Mouse (Mus musculus) mesoderm, embryonic 11.5 days (tissue): Measurements from ENCODE around the gene Acot11.
A peak's percentile ranks its signal among the peaks of the same experiment; 100 is the strongest.
"Not testable (repeated sequence)": the region's sequence is repeated elsewhere in the genome, so short reads cannot be mapped to it uniquely, and the experiment has no call there.

Source experiments
- DNase-seq: peaks from one replicate; pipeline ENCODE4 v3.0.0-alpha.2; 2012; ENCODE audit warnings: low read depth, low spot score

The Acot11 gene

DNA sequence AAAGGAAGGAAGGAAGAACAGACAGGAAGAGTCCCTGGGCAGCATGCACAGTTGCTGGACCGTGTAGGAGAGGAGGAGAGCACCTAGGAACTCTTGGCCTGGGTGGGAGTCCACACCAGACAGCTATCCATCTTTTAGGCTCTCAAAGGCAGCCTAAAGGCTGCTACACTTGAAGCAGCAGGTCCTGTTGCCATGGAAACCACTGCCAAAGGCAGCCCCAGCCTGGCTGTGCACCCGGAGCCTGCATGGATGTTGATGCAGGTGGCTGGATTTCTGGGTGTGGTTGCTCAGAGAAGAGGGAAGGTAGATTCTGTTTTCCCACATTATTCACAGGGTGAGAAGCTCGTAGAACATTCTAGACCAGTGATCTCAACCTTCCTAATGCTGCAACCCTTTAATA is 27.8 kb downstream of the Acot11 start:
- DNase-seq = peak; percentile 84

DNA sequence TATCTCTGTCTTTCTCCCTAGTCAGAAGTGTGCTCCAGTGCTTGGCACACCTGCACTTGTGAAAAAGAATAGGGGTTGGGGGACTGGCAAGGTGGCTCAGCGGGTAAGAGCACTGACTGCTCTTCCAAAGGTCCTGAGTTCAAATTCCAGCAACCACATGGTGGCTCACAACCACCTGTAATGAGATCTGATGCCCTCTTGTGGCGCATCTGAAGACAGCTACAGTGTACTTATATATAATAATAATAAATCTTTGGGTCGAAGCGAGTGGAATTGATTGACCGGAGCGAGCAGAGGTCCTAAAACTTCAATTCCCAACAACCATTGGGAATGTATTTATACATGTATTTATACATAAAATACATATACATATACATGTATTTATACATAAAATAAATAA is 29.0 kb downstream of the Acot11 start:
- DNase-seq = not testable (repeated sequence)

DNA sequence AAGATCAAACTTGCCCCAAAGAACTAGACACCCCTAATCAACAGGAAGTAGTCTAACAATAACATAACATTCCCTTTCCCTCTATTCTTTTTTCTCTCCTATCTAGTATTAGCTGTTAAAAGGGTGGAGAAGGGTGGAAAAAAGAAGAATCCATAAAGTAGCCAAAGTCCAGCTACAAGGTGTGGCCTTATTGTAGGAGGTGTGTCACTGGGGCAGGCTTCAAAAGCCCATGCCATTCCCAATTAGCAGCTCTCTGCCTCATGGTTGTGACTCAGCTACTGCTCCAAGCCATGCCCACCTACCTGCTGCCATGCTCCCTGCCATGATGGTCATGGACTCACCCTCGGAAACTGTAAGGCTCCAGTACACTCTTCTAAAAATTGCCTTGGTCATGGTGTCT is 32.2 kb downstream of the Acot11 start:
- no peak for DNase-seq

DNA sequence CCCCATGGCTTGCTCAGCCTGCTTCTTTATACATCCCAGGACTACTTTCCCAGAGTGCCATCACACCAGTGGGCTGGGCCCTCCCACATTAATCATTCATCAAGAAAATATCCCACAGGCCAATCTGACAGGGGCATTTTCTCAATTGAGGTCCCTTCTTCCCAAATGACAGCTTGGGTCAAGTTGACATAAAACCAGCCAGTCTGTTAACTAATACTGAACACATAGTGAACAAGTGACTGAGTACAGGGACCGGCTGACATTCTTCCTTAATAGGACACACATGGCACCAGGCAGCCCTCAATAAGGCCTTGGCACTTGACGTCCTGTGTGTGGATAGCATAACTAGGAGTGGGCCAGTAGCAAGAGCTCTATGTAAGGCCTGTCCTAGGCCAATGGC is 35.5 kb downstream of the Acot11 start:
- no peak for DNase-seq

DNA sequence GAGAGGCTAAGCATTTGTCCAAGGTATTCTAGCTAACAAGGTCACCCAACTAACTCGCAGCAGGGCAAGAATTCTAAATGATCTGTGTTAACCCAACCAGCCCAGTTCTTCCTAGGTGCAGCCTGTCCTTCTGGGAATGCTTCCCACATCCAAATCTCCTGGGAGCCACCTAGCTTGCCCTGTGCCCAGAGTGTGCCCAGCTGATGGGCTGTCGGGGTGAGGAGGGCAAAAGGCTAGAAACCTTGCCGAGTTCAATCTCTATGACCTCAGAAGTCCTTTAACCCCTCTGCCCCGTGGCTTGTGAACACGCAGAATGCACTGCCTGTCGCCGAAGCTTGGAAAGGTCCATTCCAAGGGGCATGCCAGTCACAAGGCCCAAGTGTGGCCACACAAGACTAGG is 40.6 kb downstream of the Acot11 start:
- DNase-seq = no peak

DNA sequence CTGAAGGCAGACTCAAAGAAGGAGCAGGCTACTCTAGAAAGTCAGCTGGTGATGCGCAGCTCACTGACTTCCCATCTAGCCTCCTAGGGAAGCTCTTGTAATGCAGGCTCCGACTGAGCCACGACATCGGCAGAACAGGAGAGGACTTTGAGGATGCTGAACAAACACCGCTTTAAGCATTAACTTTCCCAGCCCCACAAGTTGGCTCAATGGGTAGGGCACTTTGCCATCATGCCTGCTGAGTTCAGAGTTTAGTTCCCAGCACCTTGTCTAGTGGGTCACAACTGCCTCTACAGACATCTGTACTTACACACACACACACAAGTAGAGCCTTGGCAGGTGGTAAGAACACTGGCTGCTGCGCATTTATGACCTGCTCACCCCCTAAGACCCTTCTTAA is 53.1 kb downstream of the Acot11 start:
- no peak for DNase-seq

DNA sequence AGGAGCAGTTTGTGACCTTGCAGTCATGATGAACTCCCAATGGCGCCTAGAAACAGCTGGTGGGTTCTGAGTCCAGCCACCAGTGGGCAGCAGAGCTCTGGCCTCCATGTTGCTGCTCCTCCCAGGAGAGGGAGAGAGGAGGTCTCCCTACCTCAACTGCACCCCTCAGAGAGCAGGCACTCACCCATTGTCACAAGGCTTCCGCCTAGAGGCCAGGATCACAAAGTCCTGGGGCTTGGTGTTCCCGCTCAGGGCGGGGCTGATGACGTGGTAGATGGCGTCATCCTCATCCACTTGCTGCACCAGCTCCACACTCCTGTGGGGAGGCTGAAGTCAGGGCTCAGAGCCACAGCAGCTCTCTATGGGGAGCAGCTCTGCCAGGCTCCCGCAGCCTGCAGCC is 55.1 kb downstream of the Acot11 start:
- peak; percentile 88 for DNase-seq

DNA sequence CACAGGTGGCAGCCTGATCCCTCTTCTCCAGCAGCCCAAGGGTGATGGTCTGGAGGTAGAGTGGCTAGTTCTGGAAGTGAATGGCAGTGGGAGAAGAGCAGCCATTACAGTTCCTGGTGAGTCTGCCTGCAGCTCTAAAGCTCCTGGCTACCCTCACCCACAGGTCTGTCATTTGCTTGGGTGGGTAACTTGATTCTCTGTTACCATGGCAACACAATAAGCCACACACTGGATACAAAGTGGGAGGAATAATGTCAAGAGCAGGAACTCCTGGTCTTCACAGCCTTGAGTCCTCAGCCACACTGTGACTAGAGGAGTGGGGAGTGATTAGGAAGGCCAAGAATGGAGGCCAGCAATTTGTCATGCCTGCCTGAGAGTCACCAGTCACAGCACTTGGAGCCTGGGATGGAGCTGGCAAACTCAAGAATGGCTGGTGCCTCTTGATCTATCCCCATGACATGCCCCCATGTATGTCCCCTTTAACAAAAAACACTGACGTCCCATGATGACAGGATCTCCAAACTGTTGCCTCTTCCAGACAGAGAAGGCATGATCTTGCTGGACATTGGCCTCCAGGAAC is 57.7 kb downstream of the Acot11 start:
- peak; percentile 18 for DNase-seq

DNA sequence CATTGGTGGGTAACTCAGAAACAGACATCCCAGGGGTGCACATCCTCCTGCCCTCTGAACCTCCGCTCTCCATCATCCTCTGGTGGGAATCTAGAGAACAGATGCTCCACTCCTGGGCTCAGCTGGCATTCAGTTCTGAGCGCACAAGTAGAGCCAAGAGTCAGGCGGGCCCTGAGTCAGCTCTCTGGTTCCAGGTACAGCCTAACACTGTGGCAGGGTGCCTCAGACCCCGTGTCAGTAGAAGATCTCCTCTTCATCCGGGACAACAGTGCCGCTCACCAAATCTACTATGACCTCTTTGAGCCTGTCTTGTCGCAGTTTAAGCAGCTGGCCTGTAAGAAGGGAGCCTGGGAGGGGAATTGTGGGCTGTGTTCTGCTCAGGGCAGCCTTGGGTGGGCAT is 58.9 kb downstream of the Acot11 start:
- DNase-seq = no peak

DNA sequence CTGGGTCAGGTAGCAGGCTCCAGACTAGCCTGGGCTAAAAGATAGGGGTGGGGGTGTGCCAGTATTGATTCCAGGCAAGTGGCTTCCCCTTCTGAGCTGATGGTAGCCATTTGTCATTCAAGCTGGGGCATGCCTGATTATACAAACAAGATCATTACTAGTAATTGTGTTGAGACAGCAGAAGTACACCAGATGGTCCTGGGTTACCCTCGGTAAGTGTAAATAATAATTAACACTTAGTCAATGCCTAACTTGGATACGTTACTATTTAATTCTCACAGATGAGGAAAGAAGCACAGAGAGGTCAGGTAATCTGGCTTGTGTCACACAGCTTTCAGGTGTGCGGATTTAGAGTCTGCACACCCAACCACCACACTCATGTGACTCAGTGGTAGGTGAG is 66.9 kb downstream of the Acot11 start:
- no peak for DNase-seq

DNA sequence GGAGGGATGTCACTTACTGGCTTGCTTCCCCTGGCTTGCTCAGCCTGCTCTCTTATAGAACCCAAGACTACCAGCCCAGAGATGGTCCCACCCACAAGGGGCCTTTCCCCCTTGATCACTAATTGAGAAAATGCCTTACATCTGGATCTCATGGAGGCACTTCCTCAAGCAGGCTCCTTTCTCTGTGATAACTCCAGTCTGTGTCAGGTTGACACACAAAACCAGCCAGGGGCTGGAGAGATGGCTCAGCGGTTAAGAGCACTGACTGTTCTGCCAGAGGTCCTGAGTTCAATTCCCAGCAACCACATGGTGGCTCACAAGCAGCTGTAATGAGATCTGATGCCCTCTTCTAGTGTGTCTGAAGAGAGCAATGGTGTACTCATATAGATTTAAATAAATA is 67.9 kb downstream of the Acot11 start:
- not testable (repeated sequence) for DNase-seq

DNA sequence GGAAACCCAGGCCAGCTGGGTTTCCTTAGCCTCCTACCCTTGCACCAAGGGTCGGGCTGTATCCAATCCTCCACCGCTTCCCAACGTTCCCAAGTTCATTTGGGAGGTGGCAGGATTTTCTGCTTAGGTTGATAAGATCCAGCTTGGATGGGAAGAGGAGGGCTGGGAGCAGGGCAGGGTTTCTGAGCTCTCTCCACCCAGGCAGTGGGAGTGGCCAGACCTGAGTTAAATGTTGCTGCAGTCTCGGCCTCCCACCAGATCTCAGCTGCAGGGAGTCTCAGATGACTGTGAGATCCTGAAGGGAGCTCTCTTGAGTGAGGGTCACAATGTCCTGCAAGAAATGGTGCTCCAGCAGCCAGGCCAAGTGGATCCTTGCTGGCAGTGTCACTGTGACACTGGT is 71.2 kb downstream of the Acot11 start, which contains the start of gene Fam151a:
Gene Fam151a, plus strand, starts transcription at position 254 of the 400 bp plus-strand sequence.
- DNase-seq = no peak

DNA sequence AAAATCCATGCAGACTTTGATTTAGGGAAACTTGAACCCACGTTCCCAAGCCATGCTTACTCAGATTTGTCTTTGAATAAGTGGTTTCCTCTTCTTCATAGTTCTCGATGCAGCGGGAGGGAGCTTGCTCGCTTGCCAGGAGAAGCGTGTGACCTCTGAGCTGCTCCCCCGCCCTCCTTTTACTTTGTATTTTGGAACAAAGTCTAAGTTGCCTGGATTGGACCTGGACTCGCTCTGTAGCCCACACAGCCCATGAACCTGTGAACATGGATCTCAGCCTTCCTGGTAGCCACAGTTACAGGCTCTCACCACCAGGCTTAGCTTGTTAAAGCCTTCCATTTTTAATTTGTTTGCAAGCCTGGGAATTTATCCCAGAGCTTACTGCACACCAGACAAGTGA is 74.0 kb downstream of the Acot11 start, which contains the start of gene Mroh7:
Gene Mroh7, minus strand, starts transcription at position 112 of the 400 bp plus-strand sequence.
- DNase-seq = no peak

DNA sequence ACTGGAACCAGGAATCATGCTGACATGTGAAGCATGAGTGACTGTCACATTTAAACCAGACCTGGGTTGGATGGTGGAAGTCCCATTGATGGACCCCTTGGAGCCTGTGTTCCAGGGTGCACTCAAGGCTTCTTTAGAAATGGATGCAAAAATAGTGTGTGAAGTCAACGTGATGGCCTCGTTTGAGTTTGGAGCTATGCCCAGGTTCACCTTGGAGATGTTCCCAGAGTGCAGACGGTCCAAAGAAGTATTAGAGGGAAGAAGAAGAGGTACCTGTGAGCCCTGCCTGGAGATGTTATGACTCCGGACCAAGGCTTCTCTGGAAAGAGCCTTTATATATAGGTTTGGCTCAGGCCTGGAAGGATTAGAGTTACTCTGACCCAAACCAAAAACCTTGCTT is 84.2 kb downstream of the Acot11 start:
- DNase-seq = no peak

DNA sequence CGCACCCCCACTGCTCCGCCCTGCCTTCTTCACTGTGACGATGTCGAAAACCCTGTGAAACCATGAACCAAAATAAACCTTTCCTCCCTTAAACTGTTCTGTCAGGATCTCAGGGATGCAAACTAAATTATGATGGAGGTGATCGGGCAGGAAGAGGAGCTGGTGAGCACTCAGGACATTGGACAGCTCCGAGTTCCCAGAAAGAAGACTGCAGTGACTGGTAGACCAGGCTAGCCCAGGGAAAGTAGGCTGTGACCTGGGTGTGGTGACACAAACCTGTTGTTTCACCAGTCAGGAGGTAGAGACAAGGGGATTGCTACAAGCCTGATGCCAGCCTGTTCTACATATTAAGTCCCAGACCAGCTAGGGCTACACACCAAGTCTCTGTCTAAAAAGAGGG is 91.2 kb downstream of the Acot11 start:
- no peak for DNase-seq

DNA sequence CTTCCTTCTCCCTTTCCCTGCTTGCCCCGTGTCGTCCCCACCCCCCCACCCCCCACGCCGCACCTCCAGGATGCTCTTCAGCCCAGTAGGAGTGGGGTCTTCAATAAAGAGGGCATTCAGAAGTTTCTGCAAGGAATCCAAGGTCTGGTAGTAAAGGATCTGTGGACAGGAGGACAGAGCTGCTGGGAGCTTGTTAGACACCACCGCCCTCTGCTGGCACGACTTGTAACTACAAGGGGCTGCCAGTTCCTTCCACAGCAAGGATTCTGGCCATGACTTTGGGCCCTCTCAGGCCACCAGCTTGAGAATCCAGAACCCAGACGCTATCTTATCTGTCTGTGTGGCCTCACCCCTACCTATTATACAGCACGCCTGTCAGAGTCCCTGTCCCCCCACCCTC is 96.4 kb downstream of the Acot11 start:
- peak; percentile 79 for DNase-seq

DNA sequence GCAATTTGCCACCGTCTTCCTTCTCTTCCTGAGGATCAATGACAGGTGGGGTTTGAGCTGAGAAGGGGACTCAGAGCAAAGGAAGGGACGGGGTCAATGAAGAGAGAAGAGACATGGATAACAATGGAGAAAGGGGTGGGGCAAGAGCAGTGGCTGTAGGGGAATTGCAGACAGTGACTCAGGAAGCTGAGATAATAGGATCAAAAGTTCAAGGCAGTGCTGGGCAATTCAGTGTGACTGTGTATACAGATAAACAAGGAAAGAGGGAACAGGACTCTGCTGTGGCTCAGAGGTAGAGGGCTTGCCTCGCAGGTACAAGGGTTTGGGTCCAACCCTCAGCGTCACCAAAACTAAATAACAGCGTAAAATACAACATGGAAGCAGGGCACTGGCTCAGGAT is 96.8 kb downstream of the Acot11 start:
- no peak for DNase-seq

DNA sequence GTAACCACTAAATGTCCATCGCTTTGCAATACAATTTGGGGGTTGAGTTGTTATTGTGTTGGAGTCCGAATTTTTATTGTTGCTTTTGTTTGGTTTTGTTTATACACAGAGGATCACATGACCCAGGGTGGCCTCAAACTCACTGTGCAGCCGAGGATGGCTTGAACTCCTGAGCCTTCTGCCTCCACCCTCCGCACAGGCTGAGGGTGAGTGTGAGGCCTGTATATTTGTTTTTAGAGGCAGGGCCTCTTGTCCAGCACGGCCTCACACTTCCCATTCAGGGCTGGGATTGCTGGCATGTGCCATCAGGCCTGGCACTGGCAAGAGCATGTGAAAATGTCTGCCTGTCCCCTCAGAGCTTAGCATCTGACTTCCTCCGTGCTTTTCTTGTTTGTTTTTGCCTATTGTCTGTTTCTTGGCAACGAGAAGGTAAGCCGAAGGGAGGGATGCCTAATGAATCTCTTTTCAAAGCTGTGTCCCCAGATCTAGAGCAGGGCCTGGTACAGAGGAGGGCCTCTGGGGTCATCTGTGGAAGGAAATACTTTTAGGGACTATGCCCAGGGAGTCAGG is 99.6 kb downstream of the Acot11 start:
- no peak for DNase-seq

DNA sequence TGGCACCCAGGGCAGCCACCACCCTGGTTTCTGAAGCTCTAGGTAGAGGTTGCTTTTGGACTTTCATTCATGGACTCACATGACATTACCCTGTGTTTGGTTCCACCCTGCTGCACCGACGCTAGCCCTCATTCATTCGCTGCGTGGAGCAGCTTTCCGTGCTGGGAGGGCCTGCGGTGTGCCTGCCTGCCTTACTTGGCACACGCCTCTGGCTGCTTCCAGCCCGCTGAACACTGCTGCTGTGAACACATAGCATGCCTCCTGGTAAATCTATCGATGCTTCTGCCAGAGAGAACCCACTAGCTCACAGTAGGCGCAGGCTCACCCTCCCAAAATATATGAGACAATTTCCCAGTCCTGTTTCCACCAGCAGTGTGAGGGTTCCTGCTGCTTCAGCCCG is 100.4 kb downstream of the Acot11 start:
- DNase-seq = no peak

DNA sequence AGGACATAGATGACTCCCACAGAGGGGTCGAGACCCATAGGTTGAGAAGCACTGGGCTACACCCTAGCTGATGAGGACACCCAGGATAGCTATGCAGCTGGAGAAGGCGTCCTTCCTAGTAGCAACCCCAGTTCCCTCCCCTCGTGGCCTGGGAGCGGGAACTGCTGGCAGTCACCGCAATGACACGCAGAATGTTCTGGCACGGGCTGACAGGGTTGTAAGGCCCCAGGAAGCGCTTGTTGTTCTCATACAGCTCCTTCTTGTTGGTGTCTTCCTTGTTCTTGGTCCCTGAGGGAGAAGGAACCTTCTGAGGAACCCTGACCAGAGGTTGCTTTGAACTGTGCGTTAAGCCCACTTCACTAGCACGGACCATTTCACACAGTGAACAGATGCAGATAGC is 100.8 kb downstream of the Acot11 start:
- no peak for DNase-seq

DNA sequence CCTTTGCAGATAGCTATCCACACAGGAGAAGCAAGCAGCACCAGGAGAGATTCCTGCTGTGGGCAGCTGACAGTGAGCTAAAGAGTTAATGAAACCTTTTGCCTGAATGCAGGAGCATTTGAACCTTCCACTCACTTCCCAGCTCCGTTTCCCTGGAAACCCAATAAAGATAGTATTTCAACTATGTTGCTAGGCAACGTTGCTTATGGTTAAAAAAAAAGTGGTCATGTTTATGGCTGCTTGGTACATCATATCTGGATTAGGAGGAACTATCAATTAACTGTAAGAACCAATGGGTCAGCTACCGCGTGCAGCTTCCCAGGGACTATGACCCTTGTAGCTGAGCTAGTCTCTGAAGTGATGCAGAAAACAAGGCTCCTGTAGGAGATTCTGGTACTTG is 104.0 kb downstream of the Acot11 start:
- DNase-seq = peak; percentile 25

DNA sequence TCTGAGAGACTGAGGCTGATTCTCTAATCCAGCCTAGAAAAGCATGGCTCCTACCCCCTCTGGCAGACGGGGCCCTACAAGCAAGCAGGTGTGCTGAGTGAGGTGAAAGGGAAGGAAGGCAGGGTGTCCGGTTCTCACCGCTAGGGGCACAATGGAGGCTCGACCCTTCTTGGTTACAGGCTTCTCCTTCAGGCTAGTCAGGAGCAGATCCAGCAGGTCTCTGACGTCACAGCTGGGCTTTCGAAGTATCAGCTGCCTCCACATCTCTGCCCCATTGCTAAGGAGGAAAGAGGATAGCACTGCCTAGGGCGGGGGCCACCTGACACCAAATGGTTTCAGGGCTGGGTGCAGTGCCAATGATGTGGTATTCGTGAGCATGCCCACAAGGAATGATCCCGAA is 104.8 kb downstream of the Acot11 start:
- peak; percentile 77 for DNase-seq
